Mouse (Mus musculus): ENCODE data around the gene Rpl41. TPM values are rescaled to one million over a fixed set of nuclear protein-coding genes. Genes with fewer than 3 reads are reported as not detected.
A peak's percentile ranks its signal among the peaks of the same experiment; 100 is the strongest.
"Not testable (repeated sequence)": the region's sequence is repeated elsewhere in the genome, so short reads cannot be mapped to it uniquely, and the experiment has no call there.

Gene Rpl41
- polyA plus RNA-seq, 1 experiment from 2014 or later, result 3,266 TPM

DNA sequence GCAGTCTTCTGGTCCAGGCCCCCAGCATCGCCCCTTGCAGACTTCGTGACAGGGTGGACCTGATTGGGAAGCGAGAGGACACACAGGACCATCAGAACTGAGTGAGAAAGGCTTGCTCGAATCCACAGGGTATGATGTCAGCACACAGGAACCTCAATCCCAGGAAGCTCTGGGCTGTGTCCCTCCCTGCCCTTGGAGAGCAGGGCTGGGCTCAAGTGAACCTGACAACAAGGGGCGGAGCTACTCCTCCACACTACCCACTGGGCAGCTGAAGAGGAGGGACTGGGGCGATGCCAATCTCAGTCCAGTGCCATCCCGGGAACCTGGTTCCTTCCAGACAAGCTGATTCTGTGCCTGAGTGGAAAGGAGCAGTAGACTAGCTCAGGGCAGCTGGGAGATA, 34.5 kb upstream of the Rpl41 start:
- Histone ChIP-seq H3K36me3 (no peaks in the 10 kb centered on the region), H3K27ac (replicated peaks) (no peak overlapping the region), H3K4me1 (peaks cover 18% of the 10 kb centered on the region), H3K27me3 (ENCODE audit: low read depth, poor library complexity, severe bottlenecking) (peaks cover 62% of the 10 kb centered on the region), H3K4me3 (no peak overlapping the region), H3K9me3 (replicated peaks) (no peaks in the 10 kb centered on the region)
- WGBS, result 23% methylated on average over 7 of the region's 7 CpGs
- no peak for DNase-seq (ENCODE audit: low spot score)

- peaks cover 23% of the 10 kb centered on the region for H3K27me3 ChIP-seq (ENCODE audit: low read depth, poor library complexity, severe bottlenecking)
- 87% methylated on average over 4 of the region's 4 CpGs for WGBS
- H3K4me1 ChIP-seq, result peaks cover 9% of the 10 kb centered on the region; the same call in 1 of the 2 replicates
- no peak overlapping the region for H3K4me3 ChIP-seq
- H3K36me3 ChIP-seq, result no peaks in the 10 kb centered on the region
- no peak for DNase-seq (ENCODE audit: low spot score)
- no peaks in the 10 kb centered on the region for H3K9me3 ChIP-seq (replicated peaks)
- no peak overlapping the region for H3K27ac ChIP-seq (replicated peaks)
Measured at GRCm38 (mm10) chr10:128579731-128580130, 30.6 kb upstream of the Rpl41 start.

GRCm38 (mm10) chr10:128579298-128579697, 30.2 kb upstream of the Rpl41 start:
- Histone ChIP-seq H3K4me1 (peaks cover 9% of the 10 kb centered on the region; the same call in 1 of the 2 replicates), H3K27ac (replicated peaks) (no peak overlapping the region), H3K4me3 (no peak overlapping the region), H3K9me3 (replicated peaks) (no peaks in the 10 kb centered on the region), H3K27me3 (ENCODE audit: low read depth, poor library complexity, severe bottlenecking) (peaks cover 19% of the 10 kb centered on the region), H3K36me3 (no peaks in the 10 kb centered on the region)
- DNase-seq (ENCODE audit: low spot score), result no peak
- 90% methylated on average over 3 of the region's 3 CpGs for WGBS

GRCm38 (mm10) chr10:128578330-128578729, 29.2 kb upstream of the Rpl41 start:
- no peak for DNase-seq (ENCODE audit: low spot score)
- peaks cover 1% of the 10 kb centered on the region; the same call in 1 of the 2 replicates for H3K4me1 ChIP-seq
- peaks cover 9% of the 10 kb centered on the region; the same call in 1 of the 2 replicates for H3K27me3 ChIP-seq (ENCODE audit: low read depth, poor library complexity, severe bottlenecking)
- no peaks in the 10 kb centered on the region for H3K36me3 ChIP-seq
- H3K4me3 ChIP-seq, result no peak overlapping the region
- no peaks in the 10 kb centered on the region for H3K9me3 ChIP-seq (replicated peaks)
- 79% methylated on average over 11 of the region's 11 CpGs for WGBS
- H3K27ac ChIP-seq (replicated peaks), result no peak overlapping the region

DNA sequence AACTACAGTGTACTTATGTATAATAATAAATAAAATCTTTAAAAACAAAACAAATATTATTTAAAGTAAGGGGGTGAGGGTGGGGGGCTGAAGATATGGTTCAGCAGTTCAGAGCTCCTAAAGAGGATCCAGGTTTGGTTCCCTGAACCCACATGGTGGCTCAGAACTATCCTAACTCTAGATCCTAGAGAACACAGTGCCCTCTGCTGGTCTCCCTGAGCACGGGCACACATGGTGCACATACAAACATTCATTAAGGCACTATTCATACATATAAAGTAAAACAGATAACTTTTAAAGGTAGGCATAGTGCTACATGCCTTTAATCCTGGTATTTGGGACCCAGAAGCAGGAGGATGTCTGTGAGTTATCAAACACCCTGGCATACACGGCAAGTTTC, 26.0 kb upstream of the Rpl41 start:
- no peak for DNase-seq (ENCODE audit: low spot score)
- H3K27ac ChIP-seq (replicated peaks), result no peak overlapping the region
- WGBS, result 96% methylated on average over 2 of the region's 2 CpGs
- no peaks in the 10 kb centered on the region for H3K36me3 ChIP-seq
- H3K4me1 ChIP-seq, result no peaks in the 10 kb centered on the region
- no peak overlapping the region for H3K4me3 ChIP-seq
- H3K27me3 ChIP-seq (ENCODE audit: low read depth, poor library complexity, severe bottlenecking), result no peaks in the 10 kb centered on the region
- no peaks in the 10 kb centered on the region for H3K9me3 ChIP-seq (replicated peaks)

DNA sequence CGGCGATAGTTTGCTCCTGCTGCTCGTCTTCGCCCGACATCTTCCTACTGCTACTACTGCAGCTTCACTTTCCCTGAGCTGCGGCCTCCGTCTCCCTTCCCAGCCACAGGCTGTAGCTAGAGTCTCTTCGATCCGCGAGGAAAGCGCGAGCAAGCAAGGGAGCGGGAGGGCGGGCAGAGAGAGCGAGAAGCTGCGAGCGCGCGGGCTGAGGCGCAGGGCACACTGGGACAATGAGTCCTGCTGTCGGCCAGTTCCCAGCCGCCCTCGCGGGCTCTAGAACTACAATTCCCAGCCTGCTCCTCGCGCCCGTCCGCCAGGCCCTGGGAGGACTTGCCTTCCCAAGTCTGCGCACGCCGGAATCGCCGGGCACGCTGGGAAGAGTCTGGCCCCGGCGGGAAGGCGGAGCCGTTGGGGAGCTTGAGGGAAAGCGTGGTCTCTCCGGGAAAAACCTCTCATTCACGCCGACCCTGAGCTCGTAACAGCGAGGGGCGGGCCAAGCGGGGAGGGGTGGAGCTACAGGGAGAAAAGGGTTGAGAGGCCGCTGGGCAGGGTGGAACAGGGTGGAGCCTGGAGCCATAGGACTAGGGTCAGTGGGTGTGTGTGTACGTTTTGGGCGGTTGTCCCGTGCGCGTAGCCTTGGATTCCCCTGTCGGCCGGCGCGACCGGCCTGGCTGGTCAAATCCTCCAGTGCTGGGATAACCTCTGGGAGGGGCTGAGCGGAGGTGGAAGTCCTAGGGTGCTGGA, 16.9 kb upstream of the Rpl41 start, which contains the start of gene Pa2g4:
Pa2g4 (minus strand) TSS at position 200 of the 744 bp plus-strand sequence.
- Histone ChIP-seq H3K27ac (replicated peaks) (peak within 1 kb of the TSS; percentile 86), H3K9me3 (replicated peaks) (no peaks in the 10 kb centered on the region), H3K27me3 (ENCODE audit: low read depth, poor library complexity, severe bottlenecking) (no peaks in the 10 kb centered on the region), H3K36me3 (peaks cover 31% of the 10 kb centered on the region), H3K4me3 (peak within 1 kb of the TSS; percentile 65), H3K4me1 (peaks cover 27% of the 10 kb centered on the region)
- WGBS, result under 1% methylated on average over 58 of the region's 58 CpGs
- peak; percentile 100 for DNase-seq (ENCODE audit: low spot score)

DNA sequence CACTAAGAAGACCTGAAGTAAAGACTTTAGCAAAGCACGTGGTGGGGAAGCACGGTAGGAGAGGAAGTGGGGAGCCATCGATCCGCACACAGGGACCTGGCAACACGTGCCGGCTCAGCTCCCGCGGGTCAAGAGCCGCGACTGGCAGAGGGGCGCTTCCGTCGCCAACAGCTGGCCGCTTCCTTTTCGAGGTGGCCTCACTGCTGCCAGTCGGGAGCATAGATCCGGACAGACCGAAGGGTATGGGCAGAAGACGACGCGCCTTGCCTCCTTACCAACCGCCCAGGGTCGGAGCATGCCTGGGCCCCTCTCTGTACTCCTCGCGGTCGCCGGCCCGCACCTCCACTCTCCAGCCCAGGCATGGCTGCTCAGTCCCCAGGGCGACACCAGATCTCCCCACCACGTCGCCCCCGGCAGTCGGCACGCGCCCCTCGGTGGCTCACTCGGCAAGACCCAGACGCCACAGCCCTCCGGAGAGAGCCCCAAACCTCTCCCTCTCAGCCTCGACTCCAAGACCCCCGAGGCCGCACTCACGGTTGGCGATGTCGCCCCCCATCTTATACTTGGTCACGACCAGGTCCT, 16.2 kb upstream of the Rpl41 start:
- no peak for DNase-seq (ENCODE audit: low spot score)
- Histone ChIP-seq H3K27ac (replicated peaks) (peak overlapping the region; percentile 86), H3K9me3 (replicated peaks) (no peaks in the 10 kb centered on the region), H3K27me3 (ENCODE audit: low read depth, poor library complexity, severe bottlenecking) (no peaks in the 10 kb centered on the region), H3K4me3 (peak overlapping the region; percentile 65), H3K36me3 (peaks cover 37% of the 10 kb centered on the region), H3K4me1 (peaks cover 27% of the 10 kb centered on the region)
- under 1% methylated on average over 46 of the region's 46 CpGs for WGBS

DNA sequence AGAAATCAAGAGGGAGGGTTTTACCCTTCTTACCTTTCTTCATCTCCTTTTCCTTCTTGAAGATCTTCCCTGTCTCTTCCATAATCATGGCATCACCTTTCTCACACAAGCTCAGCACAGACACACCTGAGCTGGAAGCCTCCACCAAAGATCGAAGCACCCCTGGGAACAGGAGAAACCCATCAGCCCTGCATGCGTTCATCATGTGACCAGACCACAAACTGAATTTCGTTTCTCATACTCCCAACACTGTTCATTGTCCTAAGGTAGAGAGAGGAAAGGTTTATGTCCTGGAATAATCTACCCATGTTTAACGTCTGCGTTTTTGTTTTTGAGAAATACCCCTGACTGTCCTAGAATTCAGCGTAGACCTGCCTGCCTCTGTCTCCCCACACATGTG, 14.4 kb upstream of the Rpl41 start:
- WGBS, result 93% methylated on average over 6 of the region's 6 CpGs
- Histone ChIP-seq H3K4me1 (peaks cover 27% of the 10 kb centered on the region), H3K27me3 (ENCODE audit: low read depth, poor library complexity, severe bottlenecking) (no peaks in the 10 kb centered on the region), H3K36me3 (peaks cover 55% of the 10 kb centered on the region), H3K27ac (replicated peaks) (no peak overlapping the region), H3K4me3 (peak overlapping the region; percentile 65), H3K9me3 (replicated peaks) (no peaks in the 10 kb centered on the region)
- DNase-seq (ENCODE audit: low spot score), result no peak

GRCm38 (mm10) chr10:128556963-128557362, 7.9 kb upstream of the Rpl41 start:
- no peak for DNase-seq (ENCODE audit: low spot score)
- Histone ChIP-seq H3K9me3 (replicated peaks) (no peaks in the 10 kb centered on the region), H3K27ac (replicated peaks) (no peak overlapping the region), H3K27me3 (ENCODE audit: low read depth, poor library complexity, severe bottlenecking) (no peaks in the 10 kb centered on the region), H3K36me3 (peaks cover 54% of the 10 kb centered on the region), H3K4me1 (no peaks in the 10 kb centered on the region), H3K4me3 (no peak overlapping the region)
- 85% methylated on average over 6 of the region's 6 CpGs for WGBS

- Histone ChIP-seq H3K36me3 (peaks cover 47% of the 10 kb centered on the region), H3K27ac (replicated peaks) (no peak overlapping the region), H3K4me3 (no peak overlapping the region), H3K4me1 (no peaks in the 10 kb centered on the region), H3K9me3 (replicated peaks) (no peaks in the 10 kb centered on the region), H3K27me3 (ENCODE audit: low read depth, poor library complexity, severe bottlenecking) (no peaks in the 10 kb centered on the region)
- DNase-seq (ENCODE audit: low spot score), result no peak
Measured at GRCm38 (mm10) chr10:128556286-128556685, 7.2 kb upstream of the Rpl41 start.

- H3K9me3 ChIP-seq (replicated peaks); H3K4me1 ChIP-seq; H3K27me3 ChIP-seq (ENCODE audit: low read depth, poor library complexity, severe bottlenecking); H3K4me3 ChIP-seq; H3K27ac ChIP-seq (replicated peaks); DNase-seq (ENCODE audit: low spot score): not testable (repeated sequence)
- WGBS, result 97% methylated on average over 1 of the region's 1 CpGs
- peaks cover 40% of the 10 kb centered on the region for H3K36me3 ChIP-seq
Measured at GRCm38 (mm10) chr10:128555567-128555966, 6.5 kb upstream of the Rpl41 start.

GRCm38 (mm10) chr10:128550144-128550823, 1.2 kb upstream of the Rpl41 start:
- DNase-seq (ENCODE audit: low spot score); H3K27me3 ChIP-seq (ENCODE audit: low read depth, poor library complexity, severe bottlenecking); H3K9me3 ChIP-seq (replicated peaks); H3K27ac ChIP-seq (replicated peaks); H3K36me3 ChIP-seq: not testable (repeated sequence)
- 88% methylated on average over 11 of the region's 11 CpGs for WGBS
- peaks cover 19% of the 10 kb centered on the region for H3K4me1 ChIP-seq
- H3K4me3 ChIP-seq, result peak overlapping the region; percentile 84; the same call in 1 of the 2 replicates

DNA sequence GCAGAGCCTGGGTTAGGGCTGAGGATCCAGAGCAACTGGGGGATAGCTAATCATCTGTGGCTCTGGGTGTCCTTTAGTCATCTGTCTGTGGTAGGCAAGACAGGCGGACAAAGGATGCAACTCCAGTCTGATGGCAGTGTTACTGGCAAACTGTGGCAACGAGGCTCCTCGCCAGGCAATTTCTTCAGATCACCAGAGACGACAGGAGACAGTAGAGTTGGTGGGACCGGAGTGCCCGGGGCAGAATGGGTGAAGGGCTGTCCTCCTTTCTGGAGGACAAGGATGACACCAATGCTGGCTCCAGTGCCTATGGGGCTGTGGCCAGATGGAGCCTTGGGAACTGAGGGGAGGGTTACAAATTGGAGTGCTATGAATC, 565 bp upstream of the Rpl41 start:
- Histone ChIP-seq H3K4me3 (peak overlapping the region; percentile 84; the same call in 1 of the 2 replicates), H3K4me1 (peaks cover 19% of the 10 kb centered on the region), H3K27ac (replicated peaks) (peak overlapping the region; percentile 58; the same call in 1 of the 2 replicates), H3K36me3 (peaks cover 15% of the 10 kb centered on the region)
- DNase-seq (ENCODE audit: low spot score); H3K9me3 ChIP-seq (replicated peaks); H3K27me3 ChIP-seq (ENCODE audit: low read depth, poor library complexity, severe bottlenecking): not testable (repeated sequence)
- 73% methylated on average over 6 of the region's 6 CpGs for WGBS

Measured in midbrain, embryonic 10.5 days (tissue).